Mouse (Mus musculus) stomach, postnatal 0 days (tissue): ENCODE results near the gene Duox2. TPM values are rescaled to one million over a fixed set of nuclear protein-coding genes. Genes with fewer than 3 reads are reported as not detected.

Experiments used
- ATAC-seq: fragments of 200-750 bp; cut with Nextera tagmentation; 2 replicates; pipeline ENCODE4 v1.8.0; 2017; ENCODE audit not compliant: low FRiP score, low TSS enrichment
- DNase-seq: peaks from one replicate; pipeline ENCODE4 v3.0.0-alpha.2; 2016; ENCODE audit warnings: low spot score
- H3K27ac ChIP-seq: fragments of 300-500 bp; sonication (generic); replicated peaks from 2 replicates; pipeline ENCODE4 v1.5.1; 2014; ENCODE audit warnings: mild to moderate bottlenecking, control low read depth
- H3K27me3 ChIP-seq: fragments of 300-500 bp; sonication (generic); 2 replicates; pipeline ENCODE4 v1.6.1; 2014; ENCODE audit warnings: low read length; ENCODE audit not compliant: control insufficient read depth, insufficient read depth
- H3K36me3 ChIP-seq: fragments of 300-500 bp; sonication (generic); 2 replicates; pipeline ENCODE4 v1.6.1; 2014; ENCODE audit warnings: low read length, mixed read lengths; ENCODE audit not compliant: control insufficient read depth, insufficient read depth
- H3K4me1 ChIP-seq: fragments of 300-500 bp; sonication (generic); replicated peaks from 2 replicates; pipeline ENCODE4 v1.6.1; 2014; ENCODE audit warnings: antibody characterized with exemption; ENCODE audit not compliant: control insufficient read depth, insufficient read depth
- H3K4me2 ChIP-seq: fragments of 300-500 bp; sonication (generic); replicated peaks from 2 replicates; pipeline ENCODE4 v1.6.1; 2014; ENCODE audit warnings: low read depth, mild to moderate bottlenecking, control low read depth, moderate library complexity
- H3K4me3 ChIP-seq: fragments of 300-500 bp; sonication (generic); 2 replicates; pipeline ENCODE4 v1.5.1; 2014; ENCODE audit warnings: low read depth, low read length, control low read depth
- H3K9ac ChIP-seq: fragments of 300-500 bp; sonication (generic); 2 replicates; pipeline ENCODE4 v1.6.1; 2014; ENCODE audit warnings: mild to moderate bottlenecking, low read length, control low read depth, mixed read lengths
- H3K9me3 ChIP-seq: fragments of 300-500 bp; sonication (generic); 2 replicates; pipeline ENCODE4 v1.6.1; 2016; ENCODE audit warnings: low read length; ENCODE audit not compliant: control insufficient read depth
- CTCF ChIP-seq: IDR thresholded peaks from 2 replicates; pipeline ENCODE4 v1.5.1; 2016; ENCODE audit warnings: antibody characterized with exemption, low read depth, mild to moderate bottlenecking, moderate library complexity
- EP300 ChIP-seq: optimal IDR thresholded peaks from 2 replicates; pipeline ENCODE3; 2016; ENCODE audit warnings: antibody characterized with exemption
- WGBS: fragments of 180-500 bp; shearing (Covaris S2); extraction: QIAGEN DNeasy Blood & Tissue Kit; methylation state at CpG from one replicate; pipeline ENCODE4 v1.1.7; 2014; 5-methylcytosine and 5-hydroxymethylcytosine counted together
- polyA plus RNA-seq: library from polyadenylated mRNA; unstranded; fragments of >200 nt; fragmentation: Nextera tagmentation; extraction: Ambion mirVana; gene quantifications from 2 replicates; pipeline ENCODE4 v1.2.1, GENCODE M21; 2015

The Duox2 gene
- polyA plus RNA-seq, 1 experiment from 2014 or later = 15.2 TPM

DNA sequence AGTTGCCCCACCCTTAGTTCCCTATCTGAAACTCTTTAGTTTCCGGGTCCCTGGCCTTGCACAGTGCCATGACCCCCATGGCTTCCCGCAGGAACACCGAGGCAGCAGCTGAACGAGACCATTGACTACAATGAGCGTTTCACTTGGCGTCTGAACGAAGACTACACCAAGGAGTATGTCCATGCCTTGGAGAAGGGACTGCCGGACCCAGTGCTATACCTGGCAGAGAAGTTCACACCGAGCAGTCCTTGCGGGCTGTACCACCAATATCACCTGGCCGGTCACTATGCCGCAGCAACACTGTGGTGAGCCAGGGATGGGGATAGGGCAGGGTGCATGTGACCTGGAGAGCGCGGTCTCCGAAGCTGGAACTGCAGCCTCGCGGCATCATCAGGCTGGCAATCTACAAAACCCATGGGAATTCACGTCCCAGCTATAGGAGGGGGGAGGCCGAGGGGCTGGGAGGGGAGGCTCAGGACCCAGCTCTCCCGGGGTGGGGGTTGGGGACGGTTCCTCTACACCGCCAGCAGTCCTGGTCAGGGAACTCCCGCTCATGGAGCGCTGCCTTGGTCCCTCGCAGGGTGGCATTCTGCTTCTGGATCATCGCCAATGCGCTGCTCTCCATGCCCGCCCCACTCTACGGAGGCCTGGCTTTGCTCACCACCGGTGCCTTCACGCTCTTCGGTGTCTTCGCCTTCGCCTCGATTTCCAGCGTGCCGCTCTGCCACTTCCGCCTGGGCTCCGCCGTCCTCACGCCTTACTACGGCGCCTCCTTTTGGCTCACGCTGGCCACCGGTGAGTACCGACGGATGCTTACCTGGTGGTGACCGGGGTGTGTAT is 3.1 kb upstream of the Duox2 start:
- peak; percentile 56 for DNase-seq
- peak overlapping the region; percentile 52 for H3K4me2 ChIP-seq
- H3K36me3 ChIP-seq = no peaks in the 10 kb centered on the region
- H3K4me3 ChIP-seq = peak overlapping the region; percentile 35
- peaks cover 22% of the 10 kb centered on the region; the same call in 1 of the 2 replicates for H3K27me3 ChIP-seq
- peak overlapping the region; percentile 35; the same call in 1 of the 2 replicates for H3K9ac ChIP-seq
- no peaks in the 10 kb centered on the region; the same call in 1 of the 2 replicates for H3K4me1 ChIP-seq
- H3K9me3 ChIP-seq = no peaks in the 10 kb centered on the region
- 2% methylated on average over 48 of the region's 48 CpGs for WGBS
- TF ChIP-seq CTCF = peak; percentile 42
- TF ChIP-seq EP300 = no peak
- peak; percentile 19; the same call in 1 of the 2 replicates for ATAC-seq
- no peak overlapping the region for H3K27ac ChIP-seq

DNA sequence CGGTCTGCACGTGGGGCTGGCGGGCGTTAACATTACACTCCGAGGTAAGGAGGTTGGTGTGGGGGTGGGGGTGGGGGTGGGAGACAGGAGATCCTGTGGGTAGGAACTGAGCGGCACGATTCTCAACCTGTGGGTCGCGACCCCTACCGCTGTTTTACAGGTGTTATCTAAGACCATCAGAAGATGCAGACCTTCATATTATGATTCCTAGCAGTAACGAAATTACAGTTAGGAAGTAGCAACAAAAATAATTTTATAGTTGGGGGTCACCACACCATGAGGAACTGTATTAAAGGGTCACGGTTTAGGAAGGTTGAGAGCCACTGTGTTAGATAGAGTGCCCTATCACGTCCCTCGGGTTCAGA is 2.4 kb upstream of the Duox2 start:
- 12% methylated on average over 14 of the region's 14 CpGs for WGBS
- H3K4me2 ChIP-seq = peak overlapping the region; percentile 52

DNA sequence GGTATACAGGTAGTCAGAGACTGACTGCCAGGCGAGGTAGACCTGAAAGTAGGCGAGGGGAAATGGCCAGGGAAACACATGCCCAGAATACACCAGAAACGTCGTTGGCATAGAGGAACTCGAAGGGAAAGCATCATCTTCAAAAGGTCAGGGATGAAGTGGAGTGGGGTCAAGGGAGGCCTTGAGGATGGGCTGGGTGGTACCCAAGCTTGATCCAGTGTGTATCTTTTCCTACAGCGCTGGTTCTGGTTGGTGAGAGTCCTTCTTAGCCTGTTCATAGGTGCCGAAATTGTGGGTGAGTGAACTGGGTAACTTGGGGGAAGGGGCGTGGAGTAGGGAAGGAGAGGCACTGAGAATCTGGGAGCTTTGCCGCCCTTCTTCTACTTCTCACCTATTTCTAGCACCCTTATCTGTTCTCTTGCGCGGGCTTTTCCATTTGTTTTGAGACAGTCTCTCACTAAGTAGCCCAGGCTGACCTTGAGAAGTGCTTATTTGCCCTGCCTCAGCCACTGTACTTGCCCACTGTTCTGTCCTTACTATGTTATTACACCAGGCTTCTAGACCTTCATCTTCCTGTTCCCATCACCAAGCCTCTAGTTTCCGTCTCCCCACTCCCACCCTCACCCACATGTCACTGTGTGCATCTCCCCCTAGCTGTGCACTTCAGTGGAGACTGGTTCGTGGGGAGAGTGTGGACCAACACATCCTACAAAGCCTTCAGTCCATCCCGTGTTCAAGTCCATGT is 1.8 kb upstream of the Duox2 start:
- H3K4me2 ChIP-seq = peak overlapping the region; percentile 3; the same call in 1 of the 2 replicates
- no peaks in the 10 kb centered on the region; the same call in 1 of the 2 replicates for H3K4me1 ChIP-seq
- H3K27ac ChIP-seq = no peak overlapping the region
- peaks cover 22% of the 10 kb centered on the region; the same call in 1 of the 2 replicates for H3K27me3 ChIP-seq
- no peaks in the 10 kb centered on the region for H3K36me3 ChIP-seq
- TF ChIP-seq EP300 (no peak), CTCF (0 out of 2 replicates have a peak, but pooled peaks have one; percentile 18)
- H3K9me3 ChIP-seq = no peaks in the 10 kb centered on the region
- H3K4me3 ChIP-seq = peak overlapping the region; percentile 19; the same call in 1 of the 2 replicates
- H3K9ac ChIP-seq = no peak overlapping the region
- no peak for DNase-seq
- ATAC-seq = no peak
- WGBS = 20% methylated on average over 14 of the region's 14 CpGs

More for the DNA sequence above, 2.4 kb upstream of the Duox2 start:
- H3K4me3 ChIP-seq = peak overlapping the region; percentile 35; the same call in 1 of the 2 replicates
- H3K4me1 ChIP-seq = no peaks in the 10 kb centered on the region; the same call in 1 of the 2 replicates
- no peaks in the 10 kb centered on the region for H3K36me3 ChIP-seq
- no peak for TF ChIP-seq CTCF
- TF ChIP-seq EP300 = no peak
- no peak overlapping the region for H3K27ac ChIP-seq
- peaks cover 22% of the 10 kb centered on the region; the same call in 1 of the 2 replicates for H3K27me3 ChIP-seq
- ATAC-seq (no peak), DNase-seq (no peak)
- H3K9me3 ChIP-seq = no peaks in the 10 kb centered on the region
- H3K9ac ChIP-seq = no peak overlapping the region

DNA sequence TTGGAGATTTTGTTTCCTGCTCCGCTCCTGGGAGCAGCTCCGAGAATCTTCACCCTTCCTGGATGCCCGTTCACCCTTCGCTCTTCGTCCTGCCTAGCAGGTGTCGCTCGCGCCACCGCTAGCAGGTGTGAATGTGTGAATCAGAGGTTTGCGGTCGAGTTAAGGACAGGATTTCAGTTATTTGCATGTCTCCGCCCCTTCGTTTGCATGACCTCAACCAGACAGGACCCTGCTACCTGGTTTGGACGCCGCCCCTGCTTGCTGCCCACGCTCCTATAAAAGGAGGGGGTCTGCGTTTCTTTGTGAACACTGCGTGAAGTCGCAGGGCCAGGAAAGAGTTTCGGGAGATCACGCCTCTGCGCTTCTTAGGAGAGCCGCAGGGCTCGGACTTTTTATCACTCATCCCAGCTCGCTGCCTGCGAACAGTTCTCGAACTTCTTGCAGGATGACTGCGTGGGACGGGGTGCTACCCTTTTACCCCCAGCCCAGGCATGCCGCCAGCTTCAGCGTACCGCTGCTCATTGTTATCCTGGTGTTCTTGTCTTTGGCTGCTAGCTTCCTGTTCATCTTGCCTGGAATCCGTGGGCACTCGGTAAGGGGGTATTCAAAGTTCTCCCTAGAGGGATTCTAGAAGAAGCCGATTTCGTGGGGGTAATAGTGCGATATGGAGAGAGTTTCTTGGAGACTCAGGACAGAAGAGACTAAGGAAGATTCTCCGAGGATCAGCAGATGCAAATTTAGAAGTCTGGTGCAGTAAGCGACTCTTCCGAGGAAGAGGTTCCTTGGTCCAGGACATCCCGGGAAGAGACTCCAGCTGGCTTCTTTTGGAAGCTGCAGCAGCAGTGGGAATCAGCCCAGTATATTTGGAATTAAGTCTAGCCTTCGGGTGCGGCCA is 594 bp upstream of the Duox2 start, which contains the start of gene Duoxa2:
TSS of gene Duoxa2 (plus strand) at position 305 of the 895 bp plus-strand sequence.
- 1% methylated on average over 43 of the region's 43 CpGs for WGBS
- H3K9me3 ChIP-seq = no peaks in the 10 kb centered on the region
- TF ChIP-seq EP300 = no peak
- TF ChIP-seq CTCF = no peak
- DNase-seq = peak; percentile 70
- peaks cover 22% of the 10 kb centered on the region; the same call in 1 of the 2 replicates for H3K27me3 ChIP-seq
- H3K4me3 ChIP-seq = peak within 1 kb of the TSS; percentile 19
- H3K36me3 ChIP-seq = no peaks in the 10 kb centered on the region
- H3K4me2 ChIP-seq = peak within 1 kb of the TSS; percentile 48
- H3K9ac ChIP-seq = no peak within 1 kb of the TSS
- H3K27ac ChIP-seq = no peak within 1 kb of the TSS
- peak; percentile 34 for ATAC-seq
- H3K4me1 ChIP-seq = no peaks in the 10 kb centered on the region; the same call in 1 of the 2 replicates
